Mouse (Mus musculus): ENCODE data around the gene Ttyh3. TPM values are rescaled to one million over a fixed set of nuclear protein-coding genes. Genes with fewer than 3 reads are reported as not detected.

Gene Ttyh3
- polyA plus RNA-seq, 1 experiment from 2014 or later: 16.3 TPM

- Histone ChIP-seq H3K9me3 (replicated peaks; ENCODE audit: control insufficient read depth, low read length) (no peaks in the 10 kb centered on the region), H3K27me3 (ENCODE audit: control insufficient read depth, insufficient read depth, low read length) (no peaks in the 10 kb centered on the region), H3K27ac (ENCODE audit: low read length) (no peak overlapping the region), H3K36me3 (ENCODE audit: control insufficient read depth, insufficient read depth) (peaks cover 17% of the 10 kb centered on the region), H3K4me2 (ENCODE audit: low read depth, low read length) (no peak overlapping the region), H3K4me1 (ENCODE audit: control insufficient read depth, insufficient read depth, low read length) (peaks cover 28% of the 10 kb centered on the region), H3K9ac (ENCODE audit: low read length) (no peak overlapping the region), H3K4me3 (ENCODE audit: low read length) (no peak overlapping the region)
- ATAC-seq (replicated peaks; ENCODE audit: extremely low read depth, insufficient read depth, low FRiP score): no peak
- 88% methylated on average over 6 of the region's 6 CpGs for WGBS
These were observed 10.3 kb downstream of the Ttyh3 start for GRCm38 (mm10) chr5:140638484-140638883.

GRCm38 (mm10) chr5:140637989-140638388 lies 10.8 kb downstream of the Ttyh3 start:
- no peak overlapping the region for H3K4me3 ChIP-seq (ENCODE audit: low read length)
- 86% methylated on average over 3 of the region's 3 CpGs for WGBS
- H3K4me2 ChIP-seq (ENCODE audit: low read depth, low read length): no peak overlapping the region
- H3K27ac ChIP-seq (ENCODE audit: low read length): no peak overlapping the region
- no peaks in the 10 kb centered on the region for H3K9me3 ChIP-seq (replicated peaks; ENCODE audit: control insufficient read depth, low read length)
- H3K9ac ChIP-seq (ENCODE audit: low read length): no peak overlapping the region
- H3K36me3 ChIP-seq (ENCODE audit: control insufficient read depth, insufficient read depth): peaks cover 22% of the 10 kb centered on the region
- H3K4me1 ChIP-seq (ENCODE audit: control insufficient read depth, insufficient read depth, low read length): peaks cover 28% of the 10 kb centered on the region
- H3K27me3 ChIP-seq (ENCODE audit: control insufficient read depth, insufficient read depth, low read length): no peaks in the 10 kb centered on the region
- ATAC-seq (replicated peaks; ENCODE audit: extremely low read depth, insufficient read depth, low FRiP score): no peak

GRCm38 (mm10) chr5:140637058-140637410 lies 11.8 kb downstream of the Ttyh3 start:
- H3K4me3 ChIP-seq (ENCODE audit: low read length): no peak overlapping the region
- H3K4me1 ChIP-seq (ENCODE audit: control insufficient read depth, insufficient read depth, low read length): peaks cover 24% of the 10 kb centered on the region
- no peak for ATAC-seq (replicated peaks; ENCODE audit: extremely low read depth, insufficient read depth, low FRiP score)
- H3K27me3 ChIP-seq (ENCODE audit: control insufficient read depth, insufficient read depth, low read length): no peaks in the 10 kb centered on the region
- H3K36me3 ChIP-seq (ENCODE audit: control insufficient read depth, insufficient read depth): peaks cover 32% of the 10 kb centered on the region
- no peak overlapping the region for H3K9ac ChIP-seq (ENCODE audit: low read length)
- peak overlapping the region; percentile 5; the same call in 1 of the 2 replicates for H3K27ac ChIP-seq (ENCODE audit: low read length)
- no peaks in the 10 kb centered on the region for H3K9me3 ChIP-seq (replicated peaks; ENCODE audit: control insufficient read depth, low read length)
- 85% methylated on average over 6 of the region's 6 CpGs for WGBS
- no peak overlapping the region for H3K4me2 ChIP-seq (ENCODE audit: low read depth, low read length)

GRCm38 (mm10) chr5:140636316-140637057 lies 12.3 kb downstream of the Ttyh3 start:
- Histone ChIP-seq H3K27ac (ENCODE audit: low read length) (peak overlapping the region; percentile 5; the same call in 1 of the 2 replicates), H3K4me3 (ENCODE audit: low read length) (no peak overlapping the region), H3K36me3 (ENCODE audit: control insufficient read depth, insufficient read depth) (peaks cover 37% of the 10 kb centered on the region), H3K4me2 (ENCODE audit: low read depth, low read length) (no peak overlapping the region), H3K9me3 (replicated peaks; ENCODE audit: control insufficient read depth, low read length) (no peaks in the 10 kb centered on the region), H3K27me3 (ENCODE audit: control insufficient read depth, insufficient read depth, low read length) (no peaks in the 10 kb centered on the region), H3K9ac (ENCODE audit: low read length) (no peak overlapping the region), H3K4me1 (ENCODE audit: control insufficient read depth, insufficient read depth, low read length) (peaks cover 18% of the 10 kb centered on the region)
- ATAC-seq (replicated peaks; ENCODE audit: extremely low read depth, insufficient read depth, low FRiP score): no peak
- 82% methylated on average over 6 of the region's 7 CpGs for WGBS

- WGBS: 93% methylated on average over 26 of the region's 26 CpGs
These were observed 13.8 kb downstream of the Ttyh3 start for GRCm38 (mm10) chr5:140634798-140635722.

GRCm38 (mm10) chr5:140633432-140633831 lies 15.4 kb downstream of the Ttyh3 start:
- Histone ChIP-seq H3K9me3 (replicated peaks; ENCODE audit: control insufficient read depth, low read length) (no peaks in the 10 kb centered on the region), H3K4me1 (ENCODE audit: control insufficient read depth, insufficient read depth, low read length) (peaks cover 6% of the 10 kb centered on the region), H3K4me2 (ENCODE audit: low read depth, low read length) (no peak overlapping the region), H3K36me3 (ENCODE audit: control insufficient read depth, insufficient read depth) (peaks cover 54% of the 10 kb centered on the region), H3K27ac (ENCODE audit: low read length) (no peak overlapping the region), H3K9ac (ENCODE audit: low read length) (no peak overlapping the region), H3K27me3 (ENCODE audit: control insufficient read depth, insufficient read depth, low read length) (no peaks in the 10 kb centered on the region), H3K4me3 (ENCODE audit: low read length) (no peak overlapping the region)
- no peak for ATAC-seq (replicated peaks; ENCODE audit: extremely low read depth, insufficient read depth, low FRiP score)
- 88% methylated on average over 7 of the region's 7 CpGs for WGBS

More at GRCm38 (mm10) chr5:140634798-140635722, 13.8 kb downstream of the Ttyh3 start:
- H3K4me3 ChIP-seq (ENCODE audit: low read length): no peak overlapping the region
- H3K9ac ChIP-seq (ENCODE audit: low read length): no peak overlapping the region
- H3K4me2 ChIP-seq (ENCODE audit: low read depth, low read length): no peak overlapping the region
- no peaks in the 10 kb centered on the region for H3K27me3 ChIP-seq (ENCODE audit: control insufficient read depth, insufficient read depth, low read length)
- peaks cover 38% of the 10 kb centered on the region for H3K36me3 ChIP-seq (ENCODE audit: control insufficient read depth, insufficient read depth)
- H3K4me1 ChIP-seq (ENCODE audit: control insufficient read depth, insufficient read depth, low read length): peaks cover 6% of the 10 kb centered on the region
- no peak for ATAC-seq (replicated peaks; ENCODE audit: extremely low read depth, insufficient read depth, low FRiP score)
- no peak overlapping the region for H3K27ac ChIP-seq (ENCODE audit: low read length)
- H3K9me3 ChIP-seq (replicated peaks; ENCODE audit: control insufficient read depth, low read length): no peaks in the 10 kb centered on the region

GRCm38 (mm10) chr5:140628995-140629394 lies 19.8 kb downstream of the Ttyh3 start:
- Histone ChIP-seq H3K9me3 (replicated peaks; ENCODE audit: control insufficient read depth, low read length) (peaks cover 9% of the 10 kb centered on the region), H3K36me3 (ENCODE audit: control insufficient read depth, insufficient read depth) (peaks cover 65% of the 10 kb centered on the region), H3K4me1 (ENCODE audit: control insufficient read depth, insufficient read depth, low read length) (no peaks in the 10 kb centered on the region), H3K4me3 (ENCODE audit: low read length) (no peak overlapping the region), H3K27ac (ENCODE audit: low read length) (no peak overlapping the region), H3K9ac (ENCODE audit: low read length) (no peak overlapping the region), H3K4me2 (ENCODE audit: low read depth, low read length) (no peak overlapping the region), H3K27me3 (ENCODE audit: control insufficient read depth, insufficient read depth, low read length) (no peaks in the 10 kb centered on the region)
- no peak for ATAC-seq (replicated peaks; ENCODE audit: extremely low read depth, insufficient read depth, low FRiP score)
- WGBS: 88% methylated on average over 9 of the region's 9 CpGs

- Histone ChIP-seq H3K9me3 (replicated peaks; ENCODE audit: control insufficient read depth, low read length) (peaks cover 9% of the 10 kb centered on the region), H3K9ac (ENCODE audit: low read length) (no peak overlapping the region), H3K4me1 (ENCODE audit: control insufficient read depth, insufficient read depth, low read length) (no peaks in the 10 kb centered on the region), H3K4me3 (ENCODE audit: low read length) (no peak overlapping the region), H3K4me2 (ENCODE audit: low read depth, low read length) (no peak overlapping the region), H3K36me3 (ENCODE audit: control insufficient read depth, insufficient read depth) (peaks cover 70% of the 10 kb centered on the region), H3K27me3 (ENCODE audit: control insufficient read depth, insufficient read depth, low read length) (no peaks in the 10 kb centered on the region), H3K27ac (ENCODE audit: low read length) (no peak overlapping the region)
- WGBS: 94% methylated on average over 5 of the region's 5 CpGs
- ATAC-seq (replicated peaks; ENCODE audit: extremely low read depth, insufficient read depth, low FRiP score): no peak
These were observed 21.3 kb downstream of the Ttyh3 start for GRCm38 (mm10) chr5:140627580-140627979.

- ATAC-seq (replicated peaks; ENCODE audit: extremely low read depth, insufficient read depth, low FRiP score): no peak
- WGBS: 90% methylated on average over 13 of the region's 13 CpGs
- H3K9me3 ChIP-seq (replicated peaks; ENCODE audit: control insufficient read depth, low read length): peaks cover 9% of the 10 kb centered on the region
These were observed 23.9 kb downstream of the Ttyh3 start for GRCm38 (mm10) chr5:140624961-140625360.

More at GRCm38 (mm10) chr5:140624961-140625360, 23.9 kb downstream of the Ttyh3 start:
- Histone ChIP-seq H3K36me3 (ENCODE audit: control insufficient read depth, insufficient read depth) (peaks cover 59% of the 10 kb centered on the region), H3K9ac (ENCODE audit: low read length) (no peak overlapping the region), H3K4me3 (ENCODE audit: low read length) (no peak overlapping the region), H3K27me3 (ENCODE audit: control insufficient read depth, insufficient read depth, low read length) (no peaks in the 10 kb centered on the region), H3K4me1 (ENCODE audit: control insufficient read depth, insufficient read depth, low read length) (no peaks in the 10 kb centered on the region), H3K27ac (ENCODE audit: low read length) (no peak overlapping the region), H3K4me2 (ENCODE audit: low read depth, low read length) (no peak overlapping the region)
